Comparison of ENCODE assay signal across 9 mouse cellular contexts in genomic region chr5:117313909-117314308, GRCm38 (mm10). TPM values are rescaled to one million over a fixed set of nuclear protein-coding genes. Genes with fewer than 3 reads are reported as not detected.
DNase-seq lines count a peak whose midpoint lies in the region; ATAC-seq and TF ChIP-seq lines count a peak whose summit lies in the region.
"Had no signal": no experiment of that assay in that cellular context is flagged by ENCODE, and none has a peak within 500 bp of the region (broad histone marks: within the 10 kb centered on the region; RNA-seq: fewer than 3 reads in every experiment).

No protein-coding gene starts in this region.

- peaks cover 23% of the 10 kb centered on the region for H3K4me1 ChIP-seq in heart, embryonic 15.5 days (replicated peaks)
- no peaks in the 10 kb centered on the region for H3K4me1 ChIP-seq in bone marrow macrophage, adult 2 months (ENCODE audit: control insufficient read depth, insufficient read depth, low read length)
- no peaks in the 10 kb centered on the region; the same call in 1 of the 2 replicates for H3K4me1 ChIP-seq in hindbrain, embryonic 16.5 days (ENCODE audit: control insufficient read depth, insufficient read depth, low read depth, low read length)
- peaks cover 22% of the 10 kb centered on the region for H3K4me1 ChIP-seq in midbrain, embryonic 13.5 days (replicated peaks)

- no peak for DNase-seq in heart, adult 11 months
- no peak for DNase-seq in layer of hippocampus, adult 18-20 months (ENCODE audit: low spot score in 2 of 2)
- no peak for DNase-seq in gastrocnemius, postnatal 10 days
- DNase-seq: cerebellum, adult 11-12 months had no signal

- no peak for TF ChIP-seq CTCF in bone marrow macrophage, adult 2 months (IDR thresholded peaks at IDR 0.05; ENCODE audit: low read depth, low read length)

- no peak overlapping the region for H3K9ac ChIP-seq in heart, embryonic 15.5 days
- no peak overlapping the region for H3K9ac ChIP-seq in hindbrain, embryonic 16.5 days (ENCODE audit: low read depth, low read length)
- H3K9ac ChIP-seq in midbrain, embryonic 13.5 days (replicated peaks): no peak overlapping the region

- TF ChIP-seq POLR2A in bone marrow macrophage, adult 2 months (IDR thresholded peaks at IDR 0.05; ENCODE audit: borderline replicate concordance, low read depth, low read length): no peak

- no peak overlapping the region for H3K27ac ChIP-seq in heart, embryonic 15.5 days
- H3K27ac ChIP-seq in bone marrow macrophage, adult 2 months (ENCODE audit: insufficient read depth, low read depth, low read length): no peak overlapping the region
- H3K27ac ChIP-seq in hindbrain, embryonic 16.5 days (ENCODE audit: low read depth, low read length): no peak overlapping the region
- no peak overlapping the region for H3K27ac ChIP-seq in midbrain, embryonic 13.5 days

- peak overlapping the region; percentile 57 for H3K4me2 ChIP-seq in heart, embryonic 15.5 days
- H3K4me2 ChIP-seq in hindbrain, embryonic 16.5 days (ENCODE audit: low read length): peak overlapping the region; percentile 24
- H3K4me2 ChIP-seq in midbrain, embryonic 13.5 days (replicated peaks): peak overlapping the region; percentile 32

- peak overlapping the region; percentile 36 for H3K4me3 ChIP-seq in heart, embryonic 15.5 days
- H3K4me3 ChIP-seq in bone marrow macrophage, adult 2 months (ENCODE audit: insufficient read depth, low read length): 0 out of 2 replicates have a peak overlapping the region, but pooled peaks have one; percentile 35
- H3K4me3 ChIP-seq in hindbrain, embryonic 16.5 days (ENCODE audit: low read length): no peak overlapping the region
- no peak overlapping the region for H3K4me3 ChIP-seq in midbrain, embryonic 13.5 days (replicated peaks)

- no peaks in the 10 kb centered on the region for H3K9me3 ChIP-seq in heart, embryonic 15.5 days (replicated peaks)
- no peaks in the 10 kb centered on the region for H3K9me3 ChIP-seq in hindbrain, embryonic 16.5 days (ENCODE audit: control insufficient read depth, low read length)
- no peaks in the 10 kb centered on the region for H3K9me3 ChIP-seq in midbrain, embryonic 13.5 days

- WGBS in heart, embryonic 15.5 days: 36% methylated on average over 10 of the region's 10 CpGs
- 42% methylated on average over 10 of the region's 10 CpGs for WGBS in hindbrain, embryonic 16.5 days
- 46% methylated on average over 10 of the region's 10 CpGs for WGBS in midbrain, embryonic 13.5 days

- H3K36me3 ChIP-seq in heart, embryonic 15.5 days: no peaks in the 10 kb centered on the region
- H3K36me3 ChIP-seq in hindbrain, embryonic 16.5 days (ENCODE audit: control insufficient read depth, insufficient read depth, low read length): no peaks in the 10 kb centered on the region
- H3K36me3 ChIP-seq in midbrain, embryonic 13.5 days: no peaks in the 10 kb centered on the region

- ATAC-seq in heart, embryonic 15.5 days (replicated peaks; ENCODE audit: insufficient number of reproducible peaks, insufficient read depth, low FRiP score, low read depth): no peak
- ATAC-seq in hindbrain, embryonic 16.5 days: no peak
- ATAC-seq in midbrain, embryonic 13.5 days: no peak
- ATAC-seq in CD4-positive, CD25-positive, alpha-beta regulatory T cell, adult 4 months: no peak

- no peaks in the 10 kb centered on the region for H3K27me3 ChIP-seq in heart, embryonic 15.5 days
- peaks cover 9% of the 10 kb centered on the region; the same call in 1 of the 2 replicates for H3K27me3 ChIP-seq in hindbrain, embryonic 16.5 days (replicated peaks; ENCODE audit: control insufficient read depth, insufficient read depth, low read length)
- peaks cover 36% of the 10 kb centered on the region for H3K27me3 ChIP-seq in midbrain, embryonic 13.5 days

RNA-seq across cellular contexts. Expression of gene Vsig10, which starts 5.0 kb away (rescaled TPM):
- 6.7 and 8.4 TPM in 2 replicates for polyA plus RNA-seq in heart, embryonic 15.5 days (2015; fragmentation: Nextera tagmentation; extraction: Ambion mirVana)
- polyA plus RNA-seq in bone marrow macrophage, adult 2 months (2012; ENCODE audit: insufficient read depth, insufficient read length, missing spikeins): 1.4 and 2.3 TPM in 2 replicates
- polyA plus RNA-seq in hindbrain, embryonic 16.5 days (2015; fragmentation: Nextera tagmentation; extraction: Ambion mirVana): 2.1 and 2.2 TPM in 2 replicates
- polyA plus RNA-seq in midbrain, embryonic 13.5 days (2015; fragmentation: Nextera tagmentation; extraction: Ambion mirVana): 2.3 TPM in 2 replicates
- 1 to 10 TPM; 1.8 to 2.0 TPM for total RNA-seq in layer of hippocampus, adult 18-20 months (2021)
- 1 to 10 TPM; 5.5 to 8.3 TPM for polyA plus RNA-seq in CD4-positive, CD25-positive, alpha-beta regulatory T cell, adult 4 months (2017; shearing (Covaris generic))
- 10 to 100 TPM in 1 of 2 experiments, 1 to 10 TPM in 1; 8.6 to 11.9 TPM for total RNA-seq in gastrocnemius, postnatal 10 days (2021)

RNA-seq across cellular contexts. Expression of gene Pebp1, which starts 26.5 kb away (rescaled TPM):
- 543 and 632 TPM in 2 replicates for polyA plus RNA-seq in heart, embryonic 15.5 days (2015; fragmentation: Nextera tagmentation; extraction: Ambion mirVana)
- polyA plus RNA-seq in bone marrow macrophage, adult 2 months (2012; ENCODE audit: insufficient read depth, insufficient read length, missing spikeins): 104 and 117 TPM in 2 replicates
- 1,116 and 1,205 TPM in 2 replicates for polyA plus RNA-seq in hindbrain, embryonic 16.5 days (2015; fragmentation: Nextera tagmentation; extraction: Ambion mirVana)
- polyA plus RNA-seq in midbrain, embryonic 13.5 days (2015; fragmentation: Nextera tagmentation; extraction: Ambion mirVana): 1,014 and 1,066 TPM in 2 replicates
- 100 to 1,000 TPM; 759 to 778 TPM for total RNA-seq in layer of hippocampus, adult 18-20 months (2021)
- 100 to 1,000 TPM; 133 to 140 TPM for polyA plus RNA-seq in CD4-positive, CD25-positive, alpha-beta regulatory T cell, adult 4 months (2017; shearing (Covaris generic))
- total RNA-seq in gastrocnemius, postnatal 10 days (2021): 100 to 1,000 TPM; 307 to 317 TPM

RNA-seq across cellular contexts. Expression of gene Wsb2, which starts 43.2 kb away (rescaled TPM):
- polyA plus RNA-seq in heart, embryonic 15.5 days (2015; fragmentation: Nextera tagmentation; extraction: Ambion mirVana): 77.0 and 86.7 TPM in 2 replicates
- polyA plus RNA-seq in bone marrow macrophage, adult 2 months (2012; ENCODE audit: insufficient read depth, insufficient read length, missing spikeins): 45.4 and 47.3 TPM in 2 replicates
- polyA plus RNA-seq in hindbrain, embryonic 16.5 days (2015; fragmentation: Nextera tagmentation; extraction: Ambion mirVana): 200 and 278 TPM in 2 replicates
- 138 and 159 TPM in 2 replicates for polyA plus RNA-seq in midbrain, embryonic 13.5 days (2015; fragmentation: Nextera tagmentation; extraction: Ambion mirVana)
- 100 to 1,000 TPM; 270 to 283 TPM for total RNA-seq in layer of hippocampus, adult 18-20 months (2021)
- 10 to 100 TPM in 1 of 2 experiments, 1 to 10 TPM in 1; 8.2 to 16.3 TPM for polyA plus RNA-seq in CD4-positive, CD25-positive, alpha-beta regulatory T cell, adult 4 months (2017; shearing (Covaris generic))
- 10 to 100 TPM; 80.3 to 83.1 TPM for total RNA-seq in gastrocnemius, postnatal 10 days (2021)

Comparison
In these comparisons a context has a peak if more than half of its experiments do, and no peak if none do; other contexts are left out.
1. H3K4me3 ChIP-seq: peak in heart, embryonic 15.5 days (single experiment) and bone marrow macrophage, adult 2 months (single experiment); none in hindbrain, embryonic 16.5 days (single experiment) and midbrain, embryonic 13.5 days (single experiment).
2. Peak in every context shown above with its lines, with median percentiles within 50 percentile points of each other: H3K4me2 ChIP-seq.